Mouse (Mus musculus): ENCODE measurements around the gene Klhl29. TPM values are rescaled to one million over a fixed set of nuclear protein-coding genes. Genes with fewer than 3 reads are reported as not detected.

Klhl29 gene
- total RNA-seq, 2 experiments from 2014 or later, result 39.9 to 42.8 TPM

DNA sequence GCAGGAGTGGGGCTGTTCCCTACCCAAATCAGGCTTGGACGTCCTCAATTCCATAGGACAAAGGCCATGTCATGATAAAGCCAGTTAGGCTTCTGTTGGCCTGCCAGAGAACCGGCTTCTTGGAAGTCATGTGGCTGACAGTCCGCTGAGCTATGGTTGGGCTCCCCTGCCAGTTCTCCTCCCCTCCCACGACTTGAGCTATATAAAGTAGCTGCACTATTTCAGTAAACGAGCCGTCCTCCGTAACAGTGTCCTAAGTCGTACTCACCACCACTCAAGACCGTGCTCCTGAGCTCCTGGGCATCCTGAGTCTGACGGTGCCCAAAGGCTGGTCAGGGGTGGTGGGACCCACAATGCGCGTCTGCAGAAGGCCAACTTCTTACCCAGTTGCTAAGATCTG is 302.3 kb downstream of the Klhl29 start:
- intact Hi-C loops (cut with DNase I), result no loop called here
- DNase-seq, result no peak

GRCm38 (mm10) chr12:5070131-5070530 is 305.4 kb downstream of the Klhl29 start:
- no peak for DNase-seq
- intact Hi-C loops (cut with DNase I), result no loop called here

GRCm38 (mm10) chr12:5067590-5067989 is 307.9 kb downstream of the Klhl29 start:
- intact Hi-C loops (cut with DNase I), result no loop called here
- DNase-seq, result no peak

DNA sequence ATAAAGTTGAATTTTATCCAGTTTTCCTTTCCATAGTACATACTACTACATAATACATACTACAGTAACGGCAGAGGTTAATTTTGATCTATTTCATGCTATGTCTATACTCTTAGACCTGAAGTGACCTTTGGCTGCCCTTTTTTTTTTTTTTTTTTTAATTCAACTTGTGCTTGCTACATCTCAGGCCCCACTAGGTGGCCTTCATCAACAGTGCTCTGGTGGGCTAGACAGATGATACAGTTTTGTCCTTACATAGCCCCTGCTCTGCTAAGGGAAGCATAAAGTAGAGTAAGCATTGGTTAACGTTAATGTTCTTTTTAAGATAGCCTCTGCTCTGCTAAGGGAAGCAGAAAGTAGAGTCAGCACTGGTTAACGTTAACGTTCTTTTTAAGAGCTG is 327.4 kb downstream of the Klhl29 start:
- intact Hi-C loops (cut with DNase I), result no loop called here
- DNase-seq, result no peak

DNA sequence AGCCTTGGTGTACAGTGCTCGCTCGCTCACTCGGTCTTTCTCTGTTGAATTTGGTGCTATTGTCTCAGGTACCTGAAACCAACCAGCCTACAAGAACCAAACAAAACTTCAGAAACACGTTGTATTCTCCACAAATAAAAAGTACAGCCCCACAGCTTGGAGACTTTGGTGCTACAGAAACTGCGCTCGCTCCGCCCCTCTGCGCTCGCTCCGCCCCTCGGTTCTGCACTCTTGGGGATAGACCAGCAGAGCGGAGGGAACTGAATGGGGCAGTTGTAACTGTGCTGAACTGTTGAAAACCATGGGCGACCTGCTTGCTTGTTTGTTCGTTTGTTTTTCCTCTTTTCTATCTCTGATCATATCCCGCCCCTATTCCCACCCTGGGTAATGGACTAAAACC is 331.3 kb downstream of the Klhl29 start:
- no peak for DNase-seq
- intact Hi-C loops (cut with DNase I), result no loop called here

DNA sequence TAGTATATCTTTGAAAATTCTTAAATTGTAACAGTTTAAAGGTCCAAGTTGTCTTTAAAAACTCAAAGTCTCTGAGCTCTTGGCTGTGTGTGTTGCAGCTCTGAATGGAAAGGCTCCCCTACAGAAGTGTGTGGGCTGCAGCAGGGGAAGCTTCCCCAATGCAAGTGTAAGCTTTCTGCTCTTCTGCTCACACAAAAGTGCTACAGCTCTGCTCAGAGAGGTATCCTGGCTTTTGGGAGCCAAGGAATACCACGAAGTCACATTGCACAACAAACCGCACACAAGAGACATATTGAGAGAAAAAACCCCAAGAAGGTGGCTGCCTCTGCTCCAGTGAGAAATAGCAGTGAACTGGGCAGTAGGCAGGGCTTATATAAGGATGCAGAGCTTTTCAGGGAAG is 337.5 kb downstream of the Klhl29 start:
- intact Hi-C loops (cut with DNase I), result no loop called here
- DNase-seq, result no peak

GRCm38 (mm10) chr12:5029035-5029434 is 346.4 kb downstream of the Klhl29 start:
- intact Hi-C loops (cut with DNase I), result no loop called here
- no peak for DNase-seq

All from left cerebral cortex, postnatal 4 days (tissue).